In the genomic region with DNA sequence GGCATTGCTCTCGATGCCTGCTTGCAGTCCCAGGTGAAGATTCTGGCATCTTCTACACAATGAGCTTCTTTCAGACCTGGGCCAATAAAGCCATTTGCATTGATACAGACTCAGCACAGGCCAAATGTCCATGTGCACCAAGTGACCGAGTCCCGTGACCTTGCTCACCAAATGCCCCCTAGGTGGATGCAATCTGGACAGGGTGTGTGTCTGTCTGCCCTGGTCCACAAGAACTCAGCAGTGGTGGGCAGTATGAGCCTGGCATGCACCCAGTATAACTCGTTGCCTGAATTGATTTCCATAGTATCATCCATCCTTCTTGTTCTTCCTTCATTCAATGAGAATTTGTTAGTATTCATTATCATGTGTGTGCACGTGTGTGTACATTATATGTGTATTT, we compare ENCODE assay signal across 22 mouse cellular contexts. TPM values are rescaled to one million over a fixed set of nuclear protein-coding genes. Genes with fewer than 3 reads are reported as not detected.
DNase-seq lines count a peak whose midpoint lies in the region; ATAC-seq and TF ChIP-seq lines count a peak whose summit lies in the region.
"Had no signal": no experiment of that assay in that cellular context is flagged by ENCODE, and none has a peak within 500 bp of the region (broad histone marks: within the 10 kb centered on the region; RNA-seq: fewer than 3 reads in every experiment).

No protein-coding gene starts in this region.

- DNase-seq in cerebellum, adult 2 months, result peak; percentile 25 to 37
- DNase-seq in cerebellum, adult 18-20 months, result no peak
- DNase-seq in cerebellum, postnatal 10 days, result peak; percentile 82 to 91
- peak; percentile 37 to 49 for DNase-seq in cerebellum, postnatal 25 days
- no peak for DNase-seq in cerebellum, adult 11 months
- peak; percentile 21 for DNase-seq in midbrain, embryonic 11.5 days (ENCODE audit: low spot score, missing footprints)
- DNase-seq: adrenal gland, adult 8-10 months; adrenal gland, postnatal 14 days; adrenal gland, postnatal 36 days; B cell, adult 2 months; cerebellum, adult 11-12 months; forebrain, postnatal 0 days had no signal

- H3K9me3 ChIP-seq in midbrain, embryonic 11.5 days (ENCODE audit: control insufficient read depth, low read length), result no peaks in the 10 kb centered on the region
- no peaks in the 10 kb centered on the region for H3K9me3 ChIP-seq in midbrain, embryonic 13.5 days
- H3K9me3 ChIP-seq: embryonic facial prominence, embryonic 12.5 days; forebrain, embryonic 13.5 days; forebrain, embryonic 15.5 days; G1E had no signal

- H3K9ac ChIP-seq in midbrain, embryonic 11.5 days (ENCODE audit: low read length), result no peak overlapping the region
- H3K9ac ChIP-seq in midbrain, embryonic 13.5 days (replicated peaks), result no peak overlapping the region
- H3K9ac ChIP-seq: embryonic facial prominence, embryonic 12.5 days; forebrain, embryonic 13.5 days; forebrain, embryonic 15.5 days; forebrain, postnatal 0 days had no signal

- no peak for ATAC-seq in cerebellum, adult (ENCODE audit: insufficient number of reproducible peaks, low FRiP score, low TSS enrichment)
- no peak for ATAC-seq in midbrain, embryonic 11.5 days (ENCODE audit: low FRiP score)
- no peak for ATAC-seq in midbrain, embryonic 13.5 days
- ATAC-seq: activated CD4-positive, CD25-positive, alpha-beta regulatory T cell, adult 4 months; CD4-positive, CD25-positive, alpha-beta regulatory T cell, adult 4 months; forebrain, embryonic 13.5 days; forebrain, embryonic 15.5 days; forebrain, postnatal 0 days; Patski had no signal

- no peak overlapping the region for H3K27ac ChIP-seq in cerebellum, adult 2 months (ENCODE audit: insufficient read depth, low read length)
- no peak overlapping the region for H3K27ac ChIP-seq in midbrain, embryonic 11.5 days (ENCODE audit: low read depth, low read length)
- H3K27ac ChIP-seq in midbrain, embryonic 13.5 days, result no peak overlapping the region
- H3K27ac ChIP-seq: embryonic facial prominence, embryonic 10.5 days; embryonic facial prominence, embryonic 12.5 days; forebrain, embryonic 13.5 days; forebrain, embryonic 15.5 days had no signal

- TF ChIP-seq CTCF in cerebellum, adult 2 months (IDR thresholded peaks at IDR 0.05; ENCODE audit: borderline replicate concordance, insufficient read depth, low read depth, low read length), result no peak

- no peak for TF ChIP-seq POLR2A in cerebellum, adult 2 months (IDR thresholded peaks at IDR 0.05; ENCODE audit: borderline replicate concordance, insufficient read depth, low read length)

- 25% methylated on average over 5 of the region's 5 CpGs for WGBS in cerebellum, adult 2 months
- WGBS in midbrain, embryonic 11.5 days, result 90% methylated on average over 5 of the region's 5 CpGs
- WGBS in midbrain, embryonic 13.5 days, result 91% methylated on average over 5 of the region's 5 CpGs

- peaks cover 12% of the 10 kb centered on the region for H3K4me1 ChIP-seq in cerebellum, adult 2 months (ENCODE audit: control insufficient read depth, insufficient read depth, low read length)
- peaks cover 11% of the 10 kb centered on the region for H3K4me1 ChIP-seq in midbrain, embryonic 11.5 days (ENCODE audit: control insufficient read depth, insufficient read depth, low read length)
- H3K4me1 ChIP-seq in midbrain, embryonic 13.5 days (replicated peaks), result peaks cover 22% of the 10 kb centered on the region

- H3K4me3 ChIP-seq in cerebellum, adult 2 months (replicated peaks; ENCODE audit: insufficient read depth, low read depth, low read length), result no peak overlapping the region
- no peak overlapping the region for H3K4me3 ChIP-seq in midbrain, embryonic 11.5 days (ENCODE audit: low read depth, low read length)
- H3K4me3 ChIP-seq in midbrain, embryonic 13.5 days (replicated peaks), result no peak overlapping the region
- H3K4me3 ChIP-seq: embryonic facial prominence, embryonic 10.5 days; embryonic facial prominence, embryonic 12.5 days; forebrain, embryonic 13.5 days; forebrain, embryonic 15.5 days had no signal

- no peaks in the 10 kb centered on the region for H3K36me3 ChIP-seq in midbrain, embryonic 11.5 days (ENCODE audit: control insufficient read depth, insufficient read depth, low read length)
- no peaks in the 10 kb centered on the region for H3K36me3 ChIP-seq in midbrain, embryonic 13.5 days
- H3K36me3 ChIP-seq: embryonic facial prominence, embryonic 10.5 days; embryonic facial prominence, embryonic 12.5 days; forebrain, embryonic 15.5 days; G1E had no signal

- no peaks in the 10 kb centered on the region for H3K27me3 ChIP-seq in cerebellum, adult 2 months (ENCODE audit: control insufficient read depth, insufficient read depth, low read length)
- H3K27me3 ChIP-seq in midbrain, embryonic 11.5 days (ENCODE audit: control insufficient read depth, insufficient read depth, low read length), result peaks cover 18% of the 10 kb centered on the region
- peaks cover 19% of the 10 kb centered on the region for H3K27me3 ChIP-seq in midbrain, embryonic 13.5 days
- H3K27me3 ChIP-seq: forebrain, embryonic 15.5 days; Patski had no signal

- no peak overlapping the region for H3K4me2 ChIP-seq in midbrain, embryonic 11.5 days
- H3K4me2 ChIP-seq in midbrain, embryonic 13.5 days (replicated peaks), result no peak overlapping the region
- H3K4me2 ChIP-seq: embryonic facial prominence, embryonic 12.5 days; forebrain, embryonic 13.5 days; forebrain, embryonic 15.5 days had no signal

RNA-seq across cellular contexts. Expression of gene Sync, which starts 4.2 kb away (rescaled TPM):
- 1.00 and 1.4 TPM in 2 replicates for polyA plus RNA-seq in cerebellum, adult 2 months (2012; rRNA removed)
- 0.51 and 0.53 TPM in 2 replicates for polyA plus RNA-seq in midbrain, embryonic 11.5 days (2014; fragmentation: Nextera tagmentation; extraction: Ambion mirVana)
- 0.27 and 0.67 TPM in 2 replicates for polyA plus RNA-seq in midbrain, embryonic 13.5 days (2015; fragmentation: Nextera tagmentation; extraction: Ambion mirVana)

RNA-seq across cellular contexts. Expression of gene C77080, which starts 22.0 kb away (rescaled TPM):
- polyA plus RNA-seq in cerebellum, adult 2 months (2012; rRNA removed), result 15.6 and 18.5 TPM in 2 replicates
- polyA plus RNA-seq in midbrain, embryonic 11.5 days (2014; fragmentation: Nextera tagmentation; extraction: Ambion mirVana), result 3.3 and 3.7 TPM in 2 replicates
- polyA plus RNA-seq in midbrain, embryonic 13.5 days (2015; fragmentation: Nextera tagmentation; extraction: Ambion mirVana), result 5.1 and 5.4 TPM in 2 replicates

RNA-seq across cellular contexts. Expression of gene Rbbp4, which starts 51.9 kb away (rescaled TPM):
- polyA plus RNA-seq in cerebellum, adult 2 months (2012; rRNA removed), result 70.9 and 73.7 TPM in 2 replicates
- polyA plus RNA-seq in midbrain, embryonic 11.5 days (2014; fragmentation: Nextera tagmentation; extraction: Ambion mirVana), result 561 and 604 TPM in 2 replicates
- polyA plus RNA-seq in midbrain, embryonic 13.5 days (2015; fragmentation: Nextera tagmentation; extraction: Ambion mirVana), result 419 and 460 TPM in 2 replicates

RNA-seq across cellular contexts. Expression of gene Zbtb8os, which starts 52.3 kb away (rescaled TPM):
- polyA plus RNA-seq in cerebellum, adult 2 months (2012; rRNA removed), result 31.2 and 35.3 TPM in 2 replicates
- polyA plus RNA-seq in midbrain, embryonic 11.5 days (2014; fragmentation: Nextera tagmentation; extraction: Ambion mirVana), result 42.7 and 45.0 TPM in 2 replicates
- polyA plus RNA-seq in midbrain, embryonic 13.5 days (2015; fragmentation: Nextera tagmentation; extraction: Ambion mirVana), result 28.0 and 32.2 TPM in 2 replicates

Comparison
In these comparisons a context has a peak if more than half of its experiments do, and no peak if none do; other contexts are left out.
1. DNase-seq: peak in cerebellum, adult 2 months (2 of 2), cerebellum, postnatal 10 days (2 of 2), cerebellum, postnatal 25 days (2 of 2) and midbrain, embryonic 11.5 days (single experiment); none in cerebellum, adult 18-20 months (0 of 2) and cerebellum, adult 11 months (single experiment).